Mouse (Mus musculus) neural tube, embryonic 13.5 days (tissue): ENCODE measurements at regions not wholly inside any gene's neighbourhood (a gene's known extent, or its start where the extent isn't known, plus 50 kb on each side); places are given as distances from the start of the nearest gene placed in this dataset.

Experiments used
- ATAC-seq: fragments of 200-750 bp; cut with Nextera tagmentation; 2 replicates; pipeline ENCODE4 v1.8.0; 2017; ENCODE audit warnings: low read depth, mild to moderate bottlenecking, moderate TSS enrichment, moderate library complexity
- H3K27ac ChIP-seq: fragments of 300-500 bp; sonication (generic); replicated peaks from 2 replicates; pipeline ENCODE4 v1.5.1; 2015; ENCODE audit warnings: moderate library complexity, mild to moderate bottlenecking, inconsistent platforms
- H3K27me3 ChIP-seq: fragments of 300-500 bp; sonication (generic); 2 replicates; pipeline ENCODE4 v1.6.1; 2015; ENCODE audit warnings: mild to moderate bottlenecking, inconsistent platforms
- H3K36me3 ChIP-seq: fragments of 300-500 bp; sonication (generic); 2 replicates; pipeline ENCODE4 v1.6.1; 2015; ENCODE audit warnings: mild to moderate bottlenecking, inconsistent platforms
- H3K4me1 ChIP-seq: fragments of 300-500 bp; sonication (generic); replicated peaks from 2 replicates; pipeline ENCODE4 v1.6.1; 2015; ENCODE audit warnings: inconsistent platforms
- H3K4me2 ChIP-seq: fragments of 300-500 bp; sonication (generic); 2 replicates; pipeline ENCODE4 v1.6.1; 2015; ENCODE audit warnings: inconsistent platforms, mild to moderate bottlenecking, moderate library complexity
- H3K4me3 ChIP-seq: fragments of 300-500 bp; sonication (generic); 2 replicates; pipeline ENCODE4 v1.5.1; 2015; ENCODE audit warnings: mild to moderate bottlenecking, inconsistent platforms
- H3K9ac ChIP-seq: fragments of 300-500 bp; sonication (generic); 2 replicates; pipeline ENCODE4 v1.6.1; 2015; ENCODE audit warnings: moderate library complexity, mild to moderate bottlenecking, inconsistent platforms
- H3K9me3 ChIP-seq: fragments of 300-500 bp; sonication (generic); 2 replicates; pipeline ENCODE4 v1.6.1; 2016; ENCODE audit warnings: inconsistent platforms
- WGBS: fragments of 180-500 bp; shearing (Covaris S2); methylation state at CpG from one replicate; pipeline ENCODE4 v1.1.7; 2015; 5-methylcytosine and 5-hydroxymethylcytosine counted together

GRCm38 (mm10) chr12:74477619-74478018 lies 161.4 kb upstream of the Gm11042 start:
- H3K4me3 ChIP-seq = no peak overlapping the region
- no peaks in the 10 kb centered on the region for H3K4me1 ChIP-seq
- no peak overlapping the region for H3K9ac ChIP-seq
- H3K27ac ChIP-seq = no peak overlapping the region
- no peaks in the 10 kb centered on the region for H3K36me3 ChIP-seq
- WGBS = 81% methylated on average over 2 of the region's 2 CpGs
- no peaks in the 10 kb centered on the region for H3K27me3 ChIP-seq
- ATAC-seq = no peak
- H3K4me2 ChIP-seq = no peak overlapping the region
- H3K9me3 ChIP-seq = no peaks in the 10 kb centered on the region

- 87% methylated on average over 1 of the region's 1 CpGs for WGBS
- H3K27ac ChIP-seq = no peak overlapping the region
- H3K4me3 ChIP-seq = no peak overlapping the region
- no peak overlapping the region for H3K4me2 ChIP-seq
- H3K9me3 ChIP-seq = no peaks in the 10 kb centered on the region
- H3K4me1 ChIP-seq = no peaks in the 10 kb centered on the region
- no peak overlapping the region for H3K9ac ChIP-seq
- H3K27me3 ChIP-seq = no peaks in the 10 kb centered on the region
- no peak for ATAC-seq
- no peaks in the 10 kb centered on the region for H3K36me3 ChIP-seq
Observed at GRCm38 (mm10) chr12:74474741-74475140, 158.5 kb upstream of the Gm11042 start.

DNA sequence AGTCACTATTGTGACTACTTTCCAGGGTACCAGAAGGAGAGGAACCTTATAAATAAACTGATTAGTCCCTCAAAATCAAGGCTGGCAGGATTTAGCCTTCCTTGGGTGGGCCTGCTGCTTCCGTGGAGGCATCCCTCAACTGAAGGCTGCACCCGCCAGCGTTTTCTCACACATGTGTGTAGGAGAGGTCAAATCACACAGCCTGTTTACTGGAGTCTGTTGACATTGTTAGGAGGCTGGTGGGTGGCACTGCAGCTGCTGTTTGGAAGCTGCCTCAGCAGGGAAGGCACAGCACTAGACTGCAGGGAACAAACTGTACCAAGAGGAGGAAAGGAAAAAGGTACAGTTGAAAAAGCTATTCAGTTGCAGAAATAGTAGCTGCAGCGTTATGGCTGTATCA lies 142.3 kb upstream of the Gm11042 start:
- H3K9me3 ChIP-seq = no peaks in the 10 kb centered on the region
- no peak overlapping the region for H3K27ac ChIP-seq
- H3K27me3 ChIP-seq = no peaks in the 10 kb centered on the region
- no peak for ATAC-seq
- 60% methylated on average over 4 of the region's 4 CpGs for WGBS
- H3K4me1 ChIP-seq = no peaks in the 10 kb centered on the region
- H3K9ac ChIP-seq = no peak overlapping the region
- H3K36me3 ChIP-seq = no peaks in the 10 kb centered on the region
- no peak overlapping the region for H3K4me3 ChIP-seq
- H3K4me2 ChIP-seq = no peak overlapping the region

GRCm38 (mm10) chr12:74452375-74453090 lies 136.3 kb upstream of the Gm11042 start:
- ATAC-seq = no peak
- H3K27me3 ChIP-seq = no peaks in the 10 kb centered on the region
- H3K9ac ChIP-seq = no peak overlapping the region

GRCm38 (mm10) chr12:74448248-74448647 lies 132.1 kb upstream of the Gm11042 start:
- Histone ChIP-seq H3K4me1 (0 out of 2 replicates have a peak, but pooled peaks cover 9% of the 10 kb centered on the region), H3K9me3 (no peaks in the 10 kb centered on the region), H3K4me3 (no peak overlapping the region), H3K4me2 (no peak overlapping the region), H3K27ac (no peak overlapping the region), H3K9ac (no peak overlapping the region), H3K36me3 (no peaks in the 10 kb centered on the region), H3K27me3 (no peaks in the 10 kb centered on the region)
- ATAC-seq = no peak
- 83% methylated on average over 4 of the region's 4 CpGs for WGBS

More at GRCm38 (mm10) chr12:74452375-74453090, 136.3 kb upstream of the Gm11042 start:
- Histone ChIP-seq H3K4me1 (0 out of 2 replicates have a peak, but pooled peaks cover 9% of the 10 kb centered on the region), H3K36me3 (no peaks in the 10 kb centered on the region), H3K4me2 (no peak overlapping the region), H3K4me3 (no peak overlapping the region), H3K27ac (no peak overlapping the region), H3K9me3 (no peaks in the 10 kb centered on the region)
- 80% methylated on average over 4 of the region's 4 CpGs for WGBS

GRCm38 (mm10) chr12:74434874-74435273 lies 118.7 kb upstream of the Gm11042 start:
- no peak overlapping the region for H3K4me3 ChIP-seq
- ATAC-seq = no peak
- no peak overlapping the region for H3K9ac ChIP-seq
- no peaks in the 10 kb centered on the region for H3K36me3 ChIP-seq
- no peak overlapping the region for H3K4me2 ChIP-seq
- H3K27ac ChIP-seq = no peak overlapping the region
- H3K27me3 ChIP-seq = no peaks in the 10 kb centered on the region
- WGBS = 85% methylated on average over 4 of the region's 4 CpGs
- H3K4me1 ChIP-seq = no peaks in the 10 kb centered on the region
- H3K9me3 ChIP-seq = no peaks in the 10 kb centered on the region

- Histone ChIP-seq H3K4me3 (no peak overlapping the region), H3K4me1 (no peaks in the 10 kb centered on the region), H3K27ac (no peak overlapping the region), H3K9ac (no peak overlapping the region), H3K36me3 (no peaks in the 10 kb centered on the region), H3K27me3 (no peaks in the 10 kb centered on the region), H3K9me3 (no peaks in the 10 kb centered on the region), H3K4me2 (no peak overlapping the region)
- 86% methylated on average over 2 of the region's 2 CpGs for WGBS
- ATAC-seq = no peak
Observed at GRCm38 (mm10) chr12:74414738-74415137, 98.5 kb upstream of the Gm11042 start.

GRCm38 (mm10) chr12:74410511-74410910 lies 94.3 kb upstream of the Gm11042 start:
- no peak overlapping the region for H3K27ac ChIP-seq
- H3K36me3 ChIP-seq = no peaks in the 10 kb centered on the region
- 91% methylated on average over 2 of the region's 2 CpGs for WGBS
- no peaks in the 10 kb centered on the region for H3K4me1 ChIP-seq
- H3K4me2 ChIP-seq = no peak overlapping the region
- no peak overlapping the region for H3K9ac ChIP-seq
- no peaks in the 10 kb centered on the region for H3K9me3 ChIP-seq
- H3K4me3 ChIP-seq = no peak overlapping the region
- no peak for ATAC-seq
- no peaks in the 10 kb centered on the region for H3K27me3 ChIP-seq

- Histone ChIP-seq H3K27ac (no peak overlapping the region), H3K36me3 (no peaks in the 10 kb centered on the region), H3K9me3 (no peaks in the 10 kb centered on the region), H3K9ac (no peak overlapping the region), H3K4me2 (no peak overlapping the region), H3K4me1 (no peaks in the 10 kb centered on the region), H3K4me3 (no peak overlapping the region), H3K27me3 (no peaks in the 10 kb centered on the region)
- ATAC-seq = no peak
- WGBS = 95% methylated on average over 3 of the region's 3 CpGs
Observed at GRCm38 (mm10) chr12:74407591-74408095, 91.4 kb upstream of the Gm11042 start.

- Histone ChIP-seq H3K9ac (no peak overlapping the region), H3K27ac (no peak overlapping the region), H3K9me3 (no peaks in the 10 kb centered on the region), H3K36me3 (no peaks in the 10 kb centered on the region), H3K27me3 (no peaks in the 10 kb centered on the region), H3K4me2 (no peak overlapping the region), H3K4me3 (no peak overlapping the region), H3K4me1 (no peaks in the 10 kb centered on the region)
- ATAC-seq = no peak
- 75% methylated on average over 6 of the region's 6 CpGs for WGBS
Observed at GRCm38 (mm10) chr12:74389811-74390210, 73.6 kb upstream of the Gm11042 start.
